Mouse (Mus musculus): ENCODE measurements around the gene Fam160a2. TPM values are rescaled to one million over a fixed set of nuclear protein-coding genes. Genes with fewer than 3 reads are reported as not detected.

Gene Fam160a2
- total and polyA plus RNA-seq, 3 experiments = 6.2 to 17.7 TPM; not detected in 1

DNA sequence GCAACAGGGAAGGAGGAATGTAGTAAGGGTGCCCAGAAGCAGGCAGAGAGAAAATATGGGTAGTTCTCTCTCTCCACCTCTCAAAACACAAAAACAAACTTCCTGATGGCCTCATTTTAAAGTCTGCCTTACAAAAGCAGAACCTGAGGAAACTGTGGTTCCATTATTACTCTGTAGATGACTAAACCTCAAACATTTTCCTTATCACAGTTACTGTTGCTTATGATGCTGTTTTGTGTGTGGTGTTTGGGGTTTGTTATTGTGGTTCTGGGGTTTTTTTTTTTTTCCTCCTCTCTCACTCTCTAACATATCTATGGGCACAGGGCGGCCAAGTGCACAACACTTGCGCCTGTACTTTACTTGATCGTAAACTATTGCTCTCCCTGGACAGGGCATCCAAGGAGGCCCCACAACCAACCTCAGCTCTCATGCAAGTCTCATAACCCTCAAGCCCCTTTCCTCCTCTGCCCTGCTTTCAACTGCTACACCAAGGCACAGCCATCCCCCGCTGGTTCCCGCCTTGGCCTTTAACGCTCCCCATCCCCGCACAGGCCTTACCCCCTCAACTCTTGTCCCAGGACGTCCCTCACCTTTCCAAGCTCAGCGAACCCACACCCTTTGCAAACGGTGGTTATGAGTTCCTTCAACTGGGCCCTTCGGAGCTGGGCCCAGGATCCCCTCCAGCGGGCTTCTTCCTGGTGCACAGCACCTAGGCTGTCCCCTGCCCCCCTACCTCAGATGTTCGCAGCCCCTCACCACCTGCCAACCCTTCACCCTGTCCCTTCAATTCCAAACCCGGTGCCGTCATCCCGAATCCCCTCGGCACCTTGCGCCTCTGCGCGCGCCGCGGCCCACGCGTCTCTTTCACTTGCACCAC, 558 bp downstream of the Fam160a2 start (continued):
- TF ChIP-seq E2F4 (IDR thresholded peaks at IDR 0.05; ENCODE audit: borderline replicate concordance, low read depth, low read length) (no peak), EP300 (IDR thresholded peaks at IDR 0.05; ENCODE audit: low read depth in 1 of 2, low read length in 2 of 2) (peak; percentile 43 to 50; a peak in 2 of 4 replicates)

GRCm38 (mm10) chr7:105396126-105396525, 3.7 kb downstream of the Fam160a2 start:
- Histone ChIP-seq H3K4me3 (ENCODE audit: control insufficient read depth in 1 of 2, insufficient read depth in 1 of 2, low read depth in 2 of 2, low read length in 2 of 2) (no peak overlapping the region), H3K27ac (ENCODE audit: control insufficient read depth, low read depth, low read length) (no peak overlapping the region), H3K9me3 (replicated peaks; ENCODE audit: insufficient read depth, low read length) (no peaks in the 10 kb centered on the region), H3K36me3 (ENCODE audit: control insufficient read depth in 1 of 2, insufficient read depth in 2 of 2, low read length in 2 of 2) (peaks cover 0 to 23% of the 10 kb centered on the region in 2 experiments; a peak in 3 of 4 replicates), H3K27me3 (ENCODE audit: control insufficient read depth in 1 of 2, insufficient read depth in 2 of 2, low read length in 2 of 2) (no peaks in the 10 kb centered on the region), H3K79me2 (ENCODE audit: control insufficient read depth, insufficient read depth, low read length, poor library complexity) (no peaks in the 10 kb centered on the region; the same call in 1 of the 2 replicates), H3K9ac (ENCODE audit: control insufficient read depth, low read depth, low read length, poor library complexity, severe bottlenecking) (no peak overlapping the region), H3K4me1 (ENCODE audit: control insufficient read depth in 1 of 2, insufficient read depth in 2 of 2, low read length in 2 of 2) (peaks cover 0 to 11% of the 10 kb centered on the region in 2 experiments; a peak in 2 of 4 replicates)
- TF ChIP-seq MXI1 (IDR thresholded peaks at IDR 0.05; ENCODE audit: low read depth, low read length) = no peak
- TF ChIP-seq ETS1 (IDR thresholded peaks at IDR 0.05; ENCODE audit: low read depth, low read length) = 0 out of 2 replicates have a peak, but pooled peaks have one; percentile 16
- TF ChIP-seq TAL1 (IDR thresholded peaks at IDR 0.05; ENCODE audit: low read length) = 0 out of 2 replicates have a peak, but pooled peaks have one; percentile 11
- peak; percentile 28 to 44; a peak in 2 of 4 replicates for TF ChIP-seq EP300 (IDR thresholded peaks at IDR 0.05; ENCODE audit: low read depth in 1 of 2, low read length in 2 of 2)
- DNase-seq (ENCODE audit: low read depth, low spot score) = peak; percentile 51

GRCm38 (mm10) chr7:105395131-105395820, 4.6 kb downstream of the Fam160a2 start:
- peak; percentile 23 for DNase-seq (ENCODE audit: low read depth, low spot score)
- Histone ChIP-seq H3K27ac (ENCODE audit: control insufficient read depth, low read depth, low read length) (no peak overlapping the region), H3K4me3 (ENCODE audit: control insufficient read depth in 1 of 2, insufficient read depth in 1 of 2, low read depth in 2 of 2, low read length in 2 of 2) (no peak overlapping the region), H3K79me2 (ENCODE audit: control insufficient read depth, insufficient read depth, low read length, poor library complexity) (no peaks in the 10 kb centered on the region; the same call in 1 of the 2 replicates), H3K9me3 (replicated peaks; ENCODE audit: insufficient read depth, low read length) (no peaks in the 10 kb centered on the region), H3K36me3 (ENCODE audit: control insufficient read depth in 1 of 2, insufficient read depth in 2 of 2, low read length in 2 of 2) (peaks cover 0 to 23% of the 10 kb centered on the region in 2 experiments; a peak in 3 of 4 replicates), H3K4me1 (ENCODE audit: control insufficient read depth in 1 of 2, insufficient read depth in 2 of 2, low read length in 2 of 2) (peaks cover 0 to 11% of the 10 kb centered on the region in 2 experiments; a peak in 2 of 4 replicates), H3K9ac (ENCODE audit: control insufficient read depth, low read depth, low read length, poor library complexity, severe bottlenecking) (no peak overlapping the region), H3K27me3 (ENCODE audit: control insufficient read depth in 1 of 2, insufficient read depth in 2 of 2, low read length in 2 of 2) (no peaks in the 10 kb centered on the region)
- TF ChIP-seq CHD2 (IDR thresholded peaks at IDR 0.05; ENCODE audit: low read length) = no peak
- TF ChIP-seq POLR2AphosphoS5 (IDR thresholded peaks at IDR 0.05; ENCODE audit: borderline replicate concordance, low read depth, low read length) = no peak
- TF ChIP-seq ZNF384 (IDR thresholded peaks at IDR 0.05; ENCODE audit: low read depth, low read length) = no peak
- no peak for TF ChIP-seq TCF12 (IDR thresholded peaks at IDR 0.05; ENCODE audit: low read depth, low read length)
- TF ChIP-seq BHLHE40 (IDR thresholded peaks at IDR 0.05; ENCODE audit: borderline replicate concordance, low read depth, low read length) = no peak

All from MEL (cell line).